Mouse (Mus musculus): ENCODE measurements around the gene Myo10.

The Myo10 gene

DNA sequence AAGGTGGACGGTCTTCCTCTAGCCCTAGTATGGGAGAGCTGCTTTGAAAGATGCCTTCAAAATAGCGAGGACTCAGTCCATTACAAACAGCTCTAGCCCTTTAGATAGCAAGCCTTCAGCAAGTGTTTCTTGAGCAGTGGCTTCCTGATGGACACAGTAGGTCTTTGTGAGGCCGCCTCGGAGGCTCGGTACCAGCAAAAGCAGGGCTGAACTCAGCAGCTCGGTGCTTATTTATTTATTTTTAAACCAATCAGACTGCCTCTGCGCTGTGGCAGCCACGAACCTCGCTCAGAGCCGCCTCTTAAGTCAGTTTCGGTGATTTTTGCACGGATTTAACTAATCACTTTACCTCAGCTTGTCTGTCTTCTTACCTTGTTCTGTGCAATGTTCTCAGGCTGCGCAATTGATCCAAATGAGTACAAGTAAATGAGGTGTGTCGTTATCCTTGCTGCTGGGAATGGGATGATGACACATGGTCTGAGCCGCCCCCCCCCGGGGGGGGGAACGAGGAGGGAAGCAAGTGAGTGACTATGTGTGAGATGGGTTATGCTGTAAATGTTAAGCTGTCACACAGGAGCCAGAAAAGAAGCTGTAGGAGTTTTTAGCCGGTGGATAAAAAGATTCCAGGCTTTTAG, 232.1 kb downstream of the Myo10 start:
- DNase-seq, result no peak

DNA sequence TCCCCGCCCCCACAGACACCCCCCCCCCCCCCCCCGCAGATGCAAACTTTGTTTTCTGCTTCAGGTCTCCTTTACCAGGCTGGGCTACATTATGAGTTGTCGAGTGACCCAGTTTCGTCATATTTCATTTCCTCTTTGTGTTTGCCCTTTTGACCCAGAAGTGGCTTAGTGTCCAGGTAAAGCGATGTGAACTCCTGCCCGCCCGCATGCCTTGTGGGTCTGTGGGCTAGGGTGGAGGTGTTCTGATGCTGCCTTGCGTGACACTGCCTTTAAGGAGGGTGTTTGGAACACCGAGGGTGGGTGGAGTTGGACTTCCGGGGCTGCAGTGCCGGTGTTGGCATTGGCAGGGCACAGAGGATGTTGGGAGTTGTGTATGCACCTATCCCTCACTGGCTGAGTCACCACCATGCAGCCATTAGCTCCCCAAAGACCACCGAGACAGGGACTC, 236.3 kb downstream of the Myo10 start:
- peak; percentile 36 to 49 for DNase-seq

DNA sequence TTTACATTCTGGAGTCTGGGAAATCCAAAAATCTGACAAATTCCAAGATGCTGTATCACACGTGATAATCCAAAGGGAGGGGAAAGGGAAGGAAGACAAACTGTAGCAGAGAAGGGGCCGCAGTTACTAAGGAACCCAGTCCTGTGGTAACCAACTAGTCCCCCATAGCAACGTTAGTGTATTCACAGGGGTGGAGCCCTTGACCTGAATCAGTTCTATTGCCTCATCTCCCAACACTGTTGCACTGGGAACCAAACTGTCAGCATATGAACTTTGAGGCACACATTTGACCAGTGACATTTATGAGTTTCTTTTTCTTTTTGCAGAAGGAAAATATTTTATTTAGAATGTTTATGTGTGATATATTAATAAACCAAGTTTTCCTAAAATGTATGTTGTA, 237.1 kb downstream of the Myo10 start:
- no peak for DNase-seq

GRCm38 (mm10) chr15:25861900-25862299, 239.6 kb downstream of the Myo10 start:
- DNase-seq, result no peak
